Mouse (Mus musculus): ENCODE data around the gene Tmem198. TPM values are rescaled to one million over a fixed set of nuclear protein-coding genes. Genes with fewer than 3 reads are reported as not detected.

Gene Tmem198
- total RNA-seq, 1 experiment from 2014 or later, result 0.86 TPM

GRCm38 (mm10) chr1:75507006-75507405 lies 27.7 kb downstream of the Tmem198 start, which contains the start of gene Inha:
Gene Inha (plus strand): TSS chr1:75507077.
- ATAC-seq (replicated peaks; ENCODE audit: insufficient number of reproducible peaks, low FRiP score, low TSS enrichment, poor library complexity, severe bottlenecking), result no peak

DNA sequence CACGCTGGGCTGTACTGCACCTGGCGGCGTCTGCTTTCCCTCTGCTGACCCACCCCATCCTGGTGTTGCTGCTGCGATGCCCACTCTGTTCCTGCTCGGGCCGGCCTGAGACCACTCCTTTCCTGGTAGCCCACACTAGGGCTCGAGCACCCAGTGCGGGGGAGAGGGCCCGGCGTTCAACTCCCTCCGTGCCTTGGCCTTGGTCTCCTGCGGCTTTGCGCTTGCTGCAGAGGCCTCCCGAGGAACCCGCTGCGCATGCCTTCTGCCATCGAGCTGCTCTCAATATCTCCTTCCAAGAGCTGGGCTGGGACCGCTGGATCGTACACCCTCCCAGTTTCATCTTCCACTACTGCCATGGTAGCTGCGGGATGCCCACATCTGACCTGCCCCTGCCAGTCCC lies 30.3 kb downstream of the Tmem198 start:
- no peak; the same call in 1 of the 2 replicates for ATAC-seq (replicated peaks; ENCODE audit: insufficient number of reproducible peaks, low FRiP score, low TSS enrichment, poor library complexity, severe bottlenecking)

- ATAC-seq (replicated peaks; ENCODE audit: insufficient number of reproducible peaks, low FRiP score, low TSS enrichment, poor library complexity, severe bottlenecking), result no peak
Measured at GRCm38 (mm10) chr1:75510154-75510553, 30.8 kb downstream of the Tmem198 start.

- no peak for ATAC-seq (replicated peaks; ENCODE audit: insufficient number of reproducible peaks, low FRiP score, low TSS enrichment, poor library complexity, severe bottlenecking)
Measured at GRCm38 (mm10) chr1:75511437-75512210, 32.3 kb downstream of the Tmem198 start.

DNA sequence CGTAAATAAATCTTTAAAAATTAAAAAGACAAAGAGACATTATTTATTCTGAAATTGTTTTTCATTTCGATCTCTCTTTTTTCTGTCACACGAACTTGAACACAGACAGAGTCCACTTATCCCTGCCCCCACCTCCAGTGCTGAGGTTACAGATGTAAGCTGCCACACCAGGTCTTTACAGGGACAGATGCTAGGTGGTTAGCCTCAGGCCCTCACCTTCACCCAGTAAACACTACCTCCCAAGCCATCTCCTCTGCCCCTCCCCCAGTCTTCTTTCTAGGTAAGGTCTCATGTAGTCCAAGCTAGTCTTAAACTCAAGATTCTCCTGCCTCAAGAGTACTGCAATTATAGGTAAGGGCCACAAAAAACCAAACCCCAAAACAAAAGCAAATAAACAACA lies 33.2 kb downstream of the Tmem198 start:
- no peak for ATAC-seq (replicated peaks; ENCODE audit: insufficient number of reproducible peaks, low FRiP score, low TSS enrichment, poor library complexity, severe bottlenecking)

GRCm38 (mm10) chr1:75516703-75517380 lies 37.5 kb downstream of the Tmem198 start:
- no peak for ATAC-seq (replicated peaks; ENCODE audit: insufficient number of reproducible peaks, low FRiP score, low TSS enrichment, poor library complexity, severe bottlenecking)

DNA sequence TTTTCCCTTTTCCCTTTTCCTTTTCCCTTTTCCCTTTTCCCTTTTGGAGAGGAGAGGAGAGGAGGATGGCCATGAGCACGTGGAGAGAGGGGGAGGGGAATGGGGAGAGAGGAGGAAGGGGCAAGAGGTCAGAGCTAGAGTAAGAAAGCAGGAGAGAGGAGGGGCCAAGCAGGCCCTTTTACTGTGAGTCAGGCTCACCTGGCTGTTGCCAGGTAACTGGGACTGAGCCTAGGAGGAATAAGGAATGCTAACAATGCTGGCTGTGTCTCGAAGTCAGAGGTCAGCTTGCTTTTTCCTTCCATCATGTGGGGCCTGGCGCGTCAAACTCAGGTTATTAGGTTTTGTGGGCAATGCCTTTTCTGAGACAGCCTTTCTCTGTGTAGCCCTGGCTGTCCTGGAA lies 38.7 kb downstream of the Tmem198 start:
- no peak for ATAC-seq (replicated peaks; ENCODE audit: insufficient number of reproducible peaks, low FRiP score, low TSS enrichment, poor library complexity, severe bottlenecking)

- no peak for ATAC-seq (replicated peaks; ENCODE audit: insufficient number of reproducible peaks, low FRiP score, low TSS enrichment, poor library complexity, severe bottlenecking)
Measured at GRCm38 (mm10) chr1:75518427-75518826, 39.1 kb downstream of the Tmem198 start.

DNA sequence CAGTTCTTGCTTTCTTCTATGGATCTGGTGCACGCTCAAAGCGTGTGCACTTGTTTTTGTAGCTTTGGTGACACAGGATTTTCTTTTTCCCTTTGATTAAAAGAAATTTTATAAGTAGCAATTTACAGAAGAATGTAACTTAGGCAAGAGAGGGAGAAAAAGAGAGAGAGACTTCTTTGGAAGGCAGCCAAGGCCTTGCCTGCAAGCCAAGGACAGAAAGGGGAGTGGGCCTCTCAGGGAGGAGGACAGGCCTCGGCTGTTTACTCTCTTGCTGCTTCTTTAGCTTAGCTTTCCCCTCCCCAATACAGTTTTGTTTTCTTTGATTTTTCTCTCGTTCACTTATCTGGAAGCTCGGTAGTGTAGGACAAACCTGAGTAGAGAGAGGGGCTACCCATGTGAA lies 40.2 kb downstream of the Tmem198 start:
- no peak for ATAC-seq (replicated peaks; ENCODE audit: insufficient number of reproducible peaks, low FRiP score, low TSS enrichment, poor library complexity, severe bottlenecking)

- peak; percentile 89 for ATAC-seq (replicated peaks; ENCODE audit: insufficient number of reproducible peaks, low FRiP score, low TSS enrichment, poor library complexity, severe bottlenecking)
Measured at GRCm38 (mm10) chr1:75521321-75522031, 42.1 kb downstream of the Tmem198 start, which contains the start of gene Stk11ip. Gene Stk11ip (plus strand): TSS chr1:75521529.

DNA sequence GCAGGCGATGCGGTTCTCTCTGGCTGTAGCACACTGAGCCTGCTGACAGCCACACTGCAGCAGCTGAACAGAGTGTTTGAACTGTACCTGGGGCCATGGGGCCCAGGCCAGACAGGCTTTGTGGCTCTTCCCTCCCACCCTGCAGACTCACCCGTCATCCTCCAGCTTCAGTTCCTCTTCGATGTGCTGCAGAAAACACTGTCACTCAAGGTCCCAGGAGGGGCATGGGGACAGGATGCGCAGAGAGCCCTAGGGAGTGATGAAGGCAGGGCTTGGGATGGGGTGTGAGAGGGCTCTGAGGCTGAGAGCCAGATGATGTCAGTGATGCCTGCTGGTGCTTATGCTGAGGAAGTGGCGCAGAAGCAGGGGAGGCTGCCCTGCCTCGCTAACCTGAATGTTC lies 45.3 kb downstream of the Tmem198 start:
- ATAC-seq (replicated peaks; ENCODE audit: insufficient number of reproducible peaks, low FRiP score, low TSS enrichment, poor library complexity, severe bottlenecking), result peak; percentile 21; the same call in 1 of the 2 replicates

DNA sequence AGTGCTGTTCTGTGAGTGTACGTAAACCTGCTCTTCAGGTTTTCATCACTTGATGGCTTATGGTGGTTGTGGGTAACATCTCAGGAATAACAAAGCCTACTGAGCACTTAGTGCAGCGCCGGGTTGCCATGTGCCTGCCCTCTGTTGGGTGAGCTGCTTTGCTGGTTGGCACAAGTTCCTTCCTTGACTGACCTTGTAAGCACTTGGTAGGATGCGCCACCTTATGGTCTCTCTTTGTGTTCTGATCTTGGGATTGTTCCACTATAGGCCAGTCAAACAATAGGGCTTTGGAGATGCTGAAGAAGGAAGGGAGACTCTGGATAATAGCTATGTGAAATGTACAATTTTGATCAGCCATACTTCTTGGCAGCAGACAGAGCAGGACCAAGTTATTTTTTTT lies 51.2 kb downstream of the Tmem198 start:
- ATAC-seq (replicated peaks; ENCODE audit: insufficient number of reproducible peaks, low FRiP score, low TSS enrichment, poor library complexity, severe bottlenecking), result no peak

GRCm38 (mm10) chr1:75532280-75533172 lies 53.2 kb downstream of the Tmem198 start:
- no peak for ATAC-seq (replicated peaks; ENCODE audit: insufficient number of reproducible peaks, low FRiP score, low TSS enrichment, poor library complexity, severe bottlenecking)

DNA sequence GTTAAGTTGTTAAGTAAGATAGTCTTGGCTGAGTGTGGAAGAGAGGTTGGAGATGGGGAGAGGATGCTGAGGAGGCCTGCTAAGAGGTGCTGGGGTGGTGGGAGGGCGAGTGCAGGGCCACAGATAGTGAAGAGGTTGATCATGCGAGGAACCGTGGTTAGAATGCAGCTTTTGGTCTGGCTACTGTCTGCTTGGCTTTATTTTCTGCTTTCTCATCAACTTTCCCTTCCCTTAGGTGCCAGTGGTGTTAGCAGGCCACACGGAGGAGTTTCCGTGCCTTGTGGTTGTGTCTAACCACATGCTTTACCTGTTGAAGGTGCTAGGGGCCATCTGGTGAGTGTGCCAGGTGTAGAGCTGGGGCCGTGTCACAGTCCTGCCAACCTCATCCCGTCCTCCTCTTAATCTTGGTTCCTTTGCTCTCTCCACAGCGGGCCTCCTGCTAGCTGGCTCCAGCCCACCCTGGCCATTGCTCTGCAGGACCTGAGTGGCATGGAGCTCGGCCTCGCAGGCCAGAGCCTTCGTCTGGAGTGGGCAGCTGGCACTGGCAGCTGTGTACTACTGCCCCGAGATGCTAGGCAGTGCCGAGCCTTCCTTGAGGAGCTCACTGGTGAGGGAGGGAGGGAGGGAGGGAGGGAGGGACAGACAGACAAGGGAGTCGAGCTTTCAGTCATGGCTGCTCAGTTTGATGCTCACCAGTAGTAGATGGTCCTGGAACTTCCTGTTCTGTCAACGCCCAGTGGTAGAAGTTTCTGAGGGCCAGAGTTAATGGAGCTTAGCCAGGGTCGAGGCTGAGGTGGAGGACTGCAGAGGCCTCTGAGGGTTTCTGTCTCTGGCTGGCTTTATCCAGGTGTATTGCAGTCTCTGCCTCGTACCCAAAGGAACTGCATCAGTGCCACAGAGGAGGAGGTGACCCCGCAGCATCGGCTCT lies 54.3 kb downstream of the Tmem198 start:
- no peak for ATAC-seq (replicated peaks; ENCODE audit: insufficient number of reproducible peaks, low FRiP score, low TSS enrichment, poor library complexity, severe bottlenecking)

Data from monocyte, adult 5-6 weeks (primary cell).